Mouse (Mus musculus): ENCODE measurements around the gene Ttc21a. TPM values are rescaled to one million over a fixed set of nuclear protein-coding genes. Genes with fewer than 3 reads are reported as not detected.

Gene Ttc21a
- polyA plus RNA-seq, 1 experiment from 2014 or later, result 0.27 TPM

- no peak overlapping the region for H3K4me2 ChIP-seq
- ATAC-seq (ENCODE audit: extremely low read depth, insufficient number of reproducible peaks, low FRiP score, low TSS enrichment), result no peak
- H3K27me3 ChIP-seq (replicated peaks), result no peaks in the 10 kb centered on the region
- 61% methylated on average over 11 of the region's 11 CpGs for WGBS
- H3K9me3 ChIP-seq, result no peaks in the 10 kb centered on the region
- peak overlapping the region; percentile 58; the same call in 1 of the 2 replicates for H3K9ac ChIP-seq
- H3K27ac ChIP-seq (replicated peaks), result peak overlapping the region; percentile 48
- no peak overlapping the region for H3K4me3 ChIP-seq
- peaks cover 62% of the 10 kb centered on the region for H3K36me3 ChIP-seq
- H3K4me1 ChIP-seq, result peaks cover 70% of the 10 kb centered on the region
Measured at GRCm38 (mm10) chr9:120013251-120013820, 75.9 kb downstream of the Ttc21a start.

- H3K9ac ChIP-seq, result peak overlapping the region; percentile 44; the same call in 1 of the 2 replicates
- H3K27ac ChIP-seq (replicated peaks), result no peak overlapping the region
- no peak overlapping the region for H3K4me2 ChIP-seq
- ATAC-seq (ENCODE audit: extremely low read depth, insufficient number of reproducible peaks, low FRiP score, low TSS enrichment), result no peak
- WGBS, result 51% methylated on average over 6 of the region's 6 CpGs
- H3K9me3 ChIP-seq, result no peaks in the 10 kb centered on the region
- H3K4me3 ChIP-seq, result no peak overlapping the region
- no peaks in the 10 kb centered on the region for H3K27me3 ChIP-seq (replicated peaks)
- H3K36me3 ChIP-seq, result peaks cover 77% of the 10 kb centered on the region
- H3K4me1 ChIP-seq, result peaks cover 83% of the 10 kb centered on the region
Measured at GRCm38 (mm10) chr9:120014828-120015227, 77.4 kb downstream of the Ttc21a start.

GRCm38 (mm10) chr9:120016956-120017355 lies 79.5 kb downstream of the Ttc21a start:
- H3K36me3 ChIP-seq, result peaks cover 78% of the 10 kb centered on the region
- no peak overlapping the region for H3K4me2 ChIP-seq
- WGBS, result 69% methylated on average over 10 of the region's 10 CpGs
- no peak overlapping the region for H3K4me3 ChIP-seq
- no peak for ATAC-seq (ENCODE audit: extremely low read depth, insufficient number of reproducible peaks, low FRiP score, low TSS enrichment)
- no peaks in the 10 kb centered on the region for H3K27me3 ChIP-seq (replicated peaks)
- H3K4me1 ChIP-seq, result peaks cover 83% of the 10 kb centered on the region
- no peak overlapping the region for H3K9ac ChIP-seq
- no peaks in the 10 kb centered on the region for H3K9me3 ChIP-seq
- H3K27ac ChIP-seq (replicated peaks), result no peak overlapping the region

Other genes with a start within 250 kb of the Ttc21a start
- gene Scn10a, start 218.3 kb upstream of the Ttc21a start, polyA plus RNA-seq (2015; fragmentation: Nextera tagmentation; extraction: Ambion mirVana), result 0.75 TPM in 2 replicates
- gene Scn11a, start 112.2 kb upstream of the Ttc21a start, polyA plus RNA-seq (2015; fragmentation: Nextera tagmentation; extraction: Ambion mirVana), result not detected in 2 replicates
- gene Wdr48, start 42.7 kb upstream of the Ttc21a start, polyA plus RNA-seq (2015; fragmentation: Nextera tagmentation; extraction: Ambion mirVana), result 35.6 and 36.9 TPM in 2 replicates
- 21.4 and 23.8 TPM in 2 replicates for gene Gorasp1, start within 50 bp of the Ttc21a start, polyA plus RNA-seq (2015; fragmentation: Nextera tagmentation; extraction: Ambion mirVana)
- gene Csrnp1, start 47.1 kb downstream of the Ttc21a start, polyA plus RNA-seq (2015; fragmentation: Nextera tagmentation; extraction: Ambion mirVana), result 5.7 and 6.8 TPM in 2 replicates
- 44.6 and 47.2 TPM in 2 replicates for gene Xirp1, start 86.0 kb downstream of the Ttc21a start, polyA plus RNA-seq (2015; fragmentation: Nextera tagmentation; extraction: Ambion mirVana)
- gene Cx3cr1, start 132.3 kb downstream of the Ttc21a start, polyA plus RNA-seq (2015; fragmentation: Nextera tagmentation; extraction: Ambion mirVana), result 7.2 and 9.3 TPM in 2 replicates
- 0.13 TPM in 1 of 2 replicates, not detected in the other for gene Ccr8, start 154.5 kb downstream of the Ttc21a start, polyA plus RNA-seq (2015; fragmentation: Nextera tagmentation; extraction: Ambion mirVana)
- gene Slc25a38, start 172.8 kb downstream of the Ttc21a start, polyA plus RNA-seq (2015; fragmentation: Nextera tagmentation; extraction: Ambion mirVana), result 18.7 and 26.2 TPM in 2 replicates
- gene Rpsa, start 190.1 kb downstream of the Ttc21a start, polyA plus RNA-seq (2015; fragmentation: Nextera tagmentation; extraction: Ambion mirVana), result 944 and 956 TPM in 2 replicates
- not detected in 2 replicates for gene Mobp, start 212.1 kb downstream of the Ttc21a start, polyA plus RNA-seq (2015; fragmentation: Nextera tagmentation; extraction: Ambion mirVana)

All from heart, embryonic 13.5 days (tissue).